ENCODE assay signal across 27 mouse cellular contexts in the genomic region with DNA sequence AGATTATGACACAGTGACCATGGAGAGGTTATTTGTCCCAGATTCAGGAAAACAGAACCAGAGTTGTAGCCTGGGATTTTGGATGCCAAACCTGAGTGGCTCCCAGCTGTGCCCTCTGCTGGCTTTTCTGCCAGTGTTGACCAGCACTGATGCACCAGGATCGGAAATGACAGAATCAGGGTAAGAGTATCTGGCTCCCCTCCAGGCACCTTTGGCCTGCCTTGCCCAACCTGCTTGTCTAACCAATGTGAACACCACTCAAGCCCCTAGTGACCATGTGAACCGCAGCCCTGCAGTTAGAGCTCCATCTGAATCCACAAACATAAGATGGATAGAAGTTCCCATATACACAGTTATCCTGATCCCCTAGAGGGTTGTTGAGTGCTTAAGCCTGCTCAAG.
DNase-seq lines count a peak whose midpoint lies in the region; ATAC-seq and TF ChIP-seq lines count a peak whose summit lies in the region.
"Had no signal": no experiment of that assay in that cellular context is flagged by ENCODE, and none has a peak within 500 bp of the region (broad histone marks: within the 10 kb centered on the region; RNA-seq: fewer than 3 reads in every experiment).

No protein-coding gene starts in this region.

- no peak overlapping the region for H3K27ac ChIP-seq in kidney, adult 2 months (ENCODE audit: insufficient read depth, low read depth, low read length)
- H3K27ac ChIP-seq in kidney, embryonic 15.5 days = no peak overlapping the region
- H3K27ac ChIP-seq: embryonic facial prominence, embryonic 10.5 days; embryonic facial prominence, embryonic 13.5 days; forebrain, embryonic 12.5 days; forebrain, embryonic 15.5 days; heart, adult 2 months; heart, embryonic 10.5 days; heart, embryonic 13.5 days; hindbrain, embryonic 12.5 days; hindbrain, embryonic 15.5 days had no signal

- no peaks in the 10 kb centered on the region for H3K27me3 ChIP-seq in kidney, adult 2 months (replicated peaks; ENCODE audit: control insufficient read depth, insufficient read depth, low read length)
- no peaks in the 10 kb centered on the region for H3K27me3 ChIP-seq in kidney, embryonic 15.5 days
- H3K27me3 ChIP-seq: embryonic facial prominence, embryonic 13.5 days; forebrain, embryonic 12.5 days; forebrain, embryonic 15.5 days; heart, embryonic 13.5 days; hindbrain, embryonic 12.5 days; hindbrain, embryonic 15.5 days; Patski had no signal

- peak; percentile 20 for DNase-seq in kidney, adult 2 months
- DNase-seq in lung, adult 18-20 months = peak; percentile 36 to 40
- no peak for DNase-seq in lung, postnatal 25 days (ENCODE audit: low spot score)
- DNase-seq in adipocyte (ENCODE audit: low spot score) = peak; percentile 28
- no peak for DNase-seq in right cerebral cortex, adult 2 months (ENCODE audit: low spot score in 2 of 2)
- DNase-seq: adrenal gland, adult 2 months; adrenal gland, postnatal 14 days; cerebellum, adult 11 months; cerebellum, adult 2 months; cerebellum, postnatal 10 days; cerebellum, postnatal 36 days; embryo, embryonic 11 days; gastrocnemius, postnatal 25 days; heart, adult 2 months; heart, postnatal 14 days had no signal

- ATAC-seq in kidney, embryonic 15.5 days (replicated peaks; ENCODE audit: low FRiP score) = no peak
- ATAC-seq: CD4-positive, CD25-positive, alpha-beta regulatory T cell, adult 4 months; forebrain, embryonic 15.5 days; Patski had no signal

- no peaks in the 10 kb centered on the region for H3K9me3 ChIP-seq in kidney, embryonic 15.5 days (replicated peaks)
- H3K9me3 ChIP-seq: embryonic facial prominence, embryonic 10.5 days; embryonic facial prominence, embryonic 13.5 days; forebrain, embryonic 12.5 days; forebrain, embryonic 15.5 days; heart, embryonic 10.5 days; heart, embryonic 13.5 days; hindbrain, embryonic 15.5 days had no signal

- H3K9ac ChIP-seq in kidney, embryonic 15.5 days = no peak overlapping the region
- H3K9ac ChIP-seq: embryonic facial prominence, embryonic 13.5 days; forebrain, embryonic 12.5 days; forebrain, embryonic 15.5 days; heart, embryonic 13.5 days; hindbrain, embryonic 12.5 days; hindbrain, embryonic 15.5 days had no signal

- peak; percentile 17; the same call in 1 of the 2 replicates for TF ChIP-seq CTCF in kidney, adult 2 months (conservative IDR thresholded peaks at IDR 0.05; ENCODE audit: insufficient read depth, insufficient read length, low read depth, low read length)

- H3K4me2 ChIP-seq in kidney, embryonic 15.5 days = no peak overlapping the region
- H3K4me2 ChIP-seq: embryonic facial prominence, embryonic 13.5 days; forebrain, embryonic 12.5 days; forebrain, embryonic 15.5 days; heart, embryonic 13.5 days; hindbrain, embryonic 12.5 days; hindbrain, embryonic 15.5 days had no signal

- H3K36me3 ChIP-seq in kidney, adult 2 months (ENCODE audit: control insufficient read depth, insufficient read depth, low read length) = no peaks in the 10 kb centered on the region
- H3K36me3 ChIP-seq in kidney, embryonic 15.5 days = no peaks in the 10 kb centered on the region
- H3K36me3 ChIP-seq: embryonic facial prominence, embryonic 10.5 days; embryonic facial prominence, embryonic 13.5 days; forebrain, embryonic 12.5 days; forebrain, embryonic 15.5 days; heart, embryonic 10.5 days; heart, embryonic 13.5 days; hindbrain, embryonic 12.5 days; hindbrain, embryonic 15.5 days had no signal

- whole genome bisulfite sequencing in kidney, adult 2 months = 89% methylated on average over 2 of the region's 2 CpGs
- WGBS in kidney, embryonic 15.5 days = 83% methylated on average over 2 of the region's 2 CpGs

- H3K4me3 ChIP-seq in kidney, adult 2 months (ENCODE audit: insufficient read depth, low read depth, low read length) = no peak overlapping the region
- H3K4me3 ChIP-seq in kidney, embryonic 15.5 days (replicated peaks) = no peak overlapping the region
- H3K4me3 ChIP-seq: embryonic facial prominence, embryonic 10.5 days; embryonic facial prominence, embryonic 13.5 days; erythroblast, embryonic 14.5 days; forebrain, embryonic 12.5 days; forebrain, embryonic 15.5 days; heart, adult 2 months; heart, embryonic 10.5 days; heart, embryonic 13.5 days; hindbrain, embryonic 12.5 days; hindbrain, embryonic 15.5 days had no signal

- no peaks in the 10 kb centered on the region; the same call in 1 of the 2 replicates for H3K4me1 ChIP-seq in kidney, adult 2 months (ENCODE audit: control insufficient read depth, insufficient read depth, low read length)
- H3K4me1 ChIP-seq in kidney, embryonic 15.5 days = no peaks in the 10 kb centered on the region
- H3K4me1 ChIP-seq: embryonic facial prominence, embryonic 10.5 days; embryonic facial prominence, embryonic 13.5 days; forebrain, embryonic 12.5 days; forebrain, embryonic 15.5 days; heart, embryonic 10.5 days; heart, embryonic 13.5 days; hindbrain, embryonic 12.5 days; hindbrain, embryonic 15.5 days had no signal

- TF ChIP-seq POLR2A in kidney, adult 2 months (IDR thresholded peaks at IDR 0.05; ENCODE audit: low read depth, low read length) = no peak

Comparison
In these comparisons a context has a peak if more than half of its experiments do, and no peak if none do; other contexts are left out.
1. DNase-seq: peak in kidney, adult 2 months (single experiment), lung, adult 18-20 months (2 of 2) and adipocyte (single experiment); none in lung, postnatal 25 days (single experiment) and right cerebral cortex, adult 2 months (0 of 2).